Mouse (Mus musculus) ovary, adult 18-20 months (tissue): ENCODE results near the gene Iqcd.

ENCODE experiments used
- DNase-seq: peaks from one replicate; pipeline ENCODE4 v3.0.0; 2022; ENCODE audit warnings: low spot score, mixed read lengths

Gene Iqcd

GRCm38 (mm10) chr5:120603515-120603914 lies 14.7 kb downstream of the Iqcd start:
- no peak for DNase-seq

- no peak for DNase-seq
Measured at GRCm38 (mm10) chr5:120604839-120605238, 16.0 kb downstream of the Iqcd start.

GRCm38 (mm10) chr5:120605241-120605661 lies 16.4 kb downstream of the Iqcd start:
- no peak for DNase-seq

GRCm38 (mm10) chr5:120605688-120606087 lies 16.9 kb downstream of the Iqcd start:
- DNase-seq, result peak; percentile 73

DNA sequence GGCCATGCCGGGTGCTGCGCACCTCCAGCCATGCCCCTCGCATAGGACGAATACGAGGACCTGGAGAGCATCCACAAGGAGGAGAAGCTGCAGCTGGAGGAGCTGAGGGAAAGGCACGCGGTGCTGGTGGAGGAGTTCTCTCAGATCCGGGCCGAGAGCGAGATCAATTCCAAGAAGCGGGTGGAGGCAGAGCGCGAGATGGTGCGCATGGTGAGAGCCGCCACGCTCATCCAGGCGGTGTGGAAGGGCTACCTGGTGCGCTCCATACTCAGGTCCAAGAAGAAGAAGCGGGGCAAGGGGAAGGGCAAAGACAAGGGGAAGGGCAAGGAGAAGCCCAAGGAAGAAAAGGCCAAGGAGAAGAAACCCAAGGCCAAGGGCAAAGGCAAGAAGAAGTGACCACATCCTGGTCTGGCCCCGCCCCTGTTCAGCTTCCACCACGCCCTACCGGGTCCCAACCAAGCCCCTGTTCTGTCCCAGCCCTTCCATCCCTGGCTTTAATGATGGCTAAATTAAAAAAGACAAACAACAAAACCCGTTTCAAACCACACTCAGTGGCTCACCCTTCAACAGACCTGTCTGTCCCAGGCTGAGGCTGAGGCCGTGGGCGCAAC lies 17.9 kb downstream of the Iqcd start:
- no peak for DNase-seq

- DNase-seq, result no peak
Measured at GRCm38 (mm10) chr5:120607335-120607734, 18.5 kb downstream of the Iqcd start.

GRCm38 (mm10) chr5:120609246-120609775 lies 20.5 kb downstream of the Iqcd start:
- no peak for DNase-seq

- no peak for DNase-seq
Measured at GRCm38 (mm10) chr5:120610906-120611305, 22.1 kb downstream of the Iqcd start.

- no peak for DNase-seq
Measured at GRCm38 (mm10) chr5:120611416-120611815, 22.6 kb downstream of the Iqcd start.

DNA sequence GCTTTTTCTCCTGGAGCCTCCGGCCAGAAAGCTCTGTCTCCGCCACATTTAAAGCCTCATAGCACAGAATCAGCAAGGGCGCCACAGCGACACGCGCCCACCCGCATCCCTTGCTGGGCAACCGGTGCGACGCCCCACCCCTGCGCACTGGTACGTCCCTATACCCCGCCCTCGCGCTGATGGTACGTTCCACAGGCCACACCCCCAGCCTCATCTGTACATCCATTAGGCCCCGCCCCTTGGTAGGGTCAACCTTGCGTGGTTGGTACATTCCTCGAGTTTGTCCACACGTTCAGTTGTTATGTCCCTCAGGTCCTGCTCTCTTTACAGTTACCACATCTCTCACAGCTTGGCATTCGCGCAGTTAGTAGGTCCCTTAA lies 23.6 kb downstream of the Iqcd start, which contains the start of the genes Rita1 and Ddx54:
Gene Rita1, minus strand, starts transcription at position 148 of the 380 bp plus-strand sequence.
Gene Ddx54, plus strand, starts transcription at position 298 of the 380 bp plus-strand sequence.
- peak; percentile 92 for DNase-seq

DNA sequence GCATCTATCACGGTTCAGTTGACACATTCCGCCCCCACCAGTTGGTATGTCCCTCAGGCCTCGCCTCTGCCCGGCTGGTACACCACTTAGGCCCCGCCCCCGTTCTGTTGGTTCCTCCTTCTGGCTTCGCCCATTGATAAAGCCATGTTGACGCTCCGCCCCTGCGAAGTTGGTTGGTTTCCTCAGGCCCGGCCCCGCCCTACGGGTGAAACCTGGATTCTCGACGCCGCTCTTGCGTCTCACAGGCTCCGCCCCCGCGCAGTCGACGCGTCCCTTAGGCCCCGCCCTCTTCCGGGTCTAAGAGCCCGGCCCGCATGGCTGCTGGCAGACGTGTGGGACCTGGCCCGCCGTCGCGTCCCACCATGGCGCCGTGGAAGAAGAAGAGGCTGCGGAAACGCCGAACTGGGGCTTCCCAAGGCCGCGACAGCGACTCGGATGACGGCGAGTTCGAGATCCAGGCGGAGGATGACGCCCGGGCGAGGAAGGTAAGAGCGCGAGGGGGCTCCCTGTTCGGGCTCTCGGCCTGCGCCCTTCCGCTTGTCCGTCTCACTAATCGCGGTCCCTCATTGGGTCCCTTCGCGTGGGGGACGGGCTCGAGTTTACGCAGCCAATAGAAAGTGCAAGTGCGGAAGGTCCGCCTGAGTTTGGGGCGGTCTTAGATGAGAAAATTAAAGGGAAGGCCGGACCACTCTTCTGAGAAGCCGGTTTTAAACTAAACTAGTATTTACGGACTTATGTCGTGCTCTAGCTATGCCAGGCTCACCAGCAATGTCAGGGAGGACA lies 24.2 kb downstream of the Iqcd start:
- peak; percentile 100 for DNase-seq

- DNase-seq, result no peak
Measured at GRCm38 (mm10) chr5:120615903-120616302, 27.1 kb downstream of the Iqcd start.

GRCm38 (mm10) chr5:120618778-120619177 lies 30.0 kb downstream of the Iqcd start:
- no peak for DNase-seq

GRCm38 (mm10) chr5:120619201-120619600 lies 30.4 kb downstream of the Iqcd start:
- no peak for DNase-seq

- DNase-seq, result peak; percentile 47
Measured at GRCm38 (mm10) chr5:120620375-120621077, 31.7 kb downstream of the Iqcd start.

DNA sequence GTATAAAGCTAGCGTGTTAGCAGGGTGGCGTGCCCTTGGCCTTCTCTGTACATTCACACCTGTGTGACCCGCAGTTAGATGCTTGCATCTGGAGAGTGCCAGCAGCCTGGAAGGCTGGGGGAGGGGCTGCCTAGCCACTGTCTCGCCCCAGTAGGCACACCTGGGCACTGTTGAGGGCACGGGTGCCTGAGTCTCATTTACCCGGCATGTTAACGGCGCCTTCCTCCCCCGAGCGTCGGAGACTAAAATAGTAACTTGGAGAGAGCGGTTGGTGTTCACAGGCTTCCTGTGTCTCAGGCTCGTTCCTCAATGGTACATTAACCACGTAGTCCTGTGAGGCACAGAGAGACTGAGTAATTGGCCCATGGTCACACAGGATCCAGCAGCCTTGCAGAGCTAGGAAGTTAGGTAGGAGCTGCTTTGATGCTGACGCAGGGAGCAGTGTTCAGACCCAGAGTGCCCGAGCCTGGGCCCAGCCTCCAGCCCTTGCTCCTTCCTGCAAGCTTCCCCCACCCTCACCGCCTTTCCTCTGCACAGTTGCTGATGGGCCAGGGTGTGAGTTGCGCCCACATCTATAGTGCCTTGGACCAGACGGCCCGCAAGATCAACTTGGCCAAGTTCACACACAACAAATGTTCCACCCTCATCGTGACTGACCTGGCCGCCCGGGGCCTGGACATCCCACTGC lies 32.4 kb downstream of the Iqcd start:
- no peak for DNase-seq

GRCm38 (mm10) chr5:120621846-120622197 lies 33.0 kb downstream of the Iqcd start:
- DNase-seq, result no peak

- no peak for DNase-seq
Measured at GRCm38 (mm10) chr5:120622198-120622851, 33.5 kb downstream of the Iqcd start.

DNA sequence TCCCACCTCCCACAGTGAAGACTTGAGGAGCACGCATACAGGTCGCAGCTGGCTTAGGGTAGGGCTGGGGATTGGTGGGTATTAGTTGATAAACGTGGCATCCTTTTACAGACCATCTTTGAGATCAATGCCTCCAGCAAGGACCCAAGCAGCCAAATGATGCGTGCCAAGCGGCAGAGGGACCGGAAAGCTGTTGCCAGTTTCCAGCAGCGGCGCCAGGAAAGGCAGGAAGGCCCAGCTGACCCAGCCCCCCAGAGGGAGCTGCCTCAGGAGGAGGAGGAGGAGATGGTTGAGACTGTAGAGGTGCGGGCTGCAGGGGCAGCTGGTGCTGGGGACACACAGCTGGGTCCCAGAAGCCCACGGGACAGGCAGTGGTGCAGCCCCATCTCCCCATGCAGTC lies 35.6 kb downstream of the Iqcd start:
- no peak for DNase-seq

GRCm38 (mm10) chr5:120626399-120626798 lies 37.6 kb downstream of the Iqcd start:
- DNase-seq, result no peak

GRCm38 (mm10) chr5:120627515-120628300 lies 38.9 kb downstream of the Iqcd start:
- DNase-seq, result no peak
